Mouse (Mus musculus): ENCODE data around the gene Abhd4. TPM values are rescaled to one million over a fixed set of nuclear protein-coding genes. Genes with fewer than 3 reads are reported as not detected.

Abhd4 gene
- polyA plus RNA-seq, 1 experiment from 2014 or later: 45.9 TPM

DNA sequence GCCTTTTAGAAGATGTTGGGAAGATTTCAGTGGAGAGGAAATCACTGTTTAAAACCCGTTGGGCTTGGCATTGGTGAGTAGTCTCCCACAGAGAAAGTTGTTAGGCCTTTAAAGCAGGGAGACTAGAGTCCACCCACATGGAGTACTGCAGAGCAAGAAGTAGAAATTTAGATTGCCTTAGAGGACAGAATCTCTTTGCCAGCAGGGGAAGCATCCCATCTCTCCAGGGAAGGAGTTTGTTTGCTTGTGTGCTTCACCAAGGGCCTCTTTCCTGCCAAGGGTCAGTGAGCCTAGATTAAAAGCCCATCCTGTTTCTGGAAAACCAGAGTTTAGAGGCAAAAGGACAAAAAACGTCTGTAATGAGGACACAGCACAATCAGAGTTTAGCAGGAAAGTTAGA lies 39.5 kb upstream of the Abhd4 start:
- Histone ChIP-seq H3K9me3 (no peaks in the 10 kb centered on the region), H3K27ac (no peak overlapping the region), H3K27me3 (replicated peaks) (no peaks in the 10 kb centered on the region), H3K4me3 (no peak overlapping the region), H3K4me2 (no peak overlapping the region), H3K4me1 (no peaks in the 10 kb centered on the region), H3K36me3 (replicated peaks) (no peaks in the 10 kb centered on the region), H3K9ac (no peak overlapping the region)
- WGBS: 26% methylated on average over 2 of the region's 2 CpGs
- no peak for ATAC-seq (replicated peaks)

DNA sequence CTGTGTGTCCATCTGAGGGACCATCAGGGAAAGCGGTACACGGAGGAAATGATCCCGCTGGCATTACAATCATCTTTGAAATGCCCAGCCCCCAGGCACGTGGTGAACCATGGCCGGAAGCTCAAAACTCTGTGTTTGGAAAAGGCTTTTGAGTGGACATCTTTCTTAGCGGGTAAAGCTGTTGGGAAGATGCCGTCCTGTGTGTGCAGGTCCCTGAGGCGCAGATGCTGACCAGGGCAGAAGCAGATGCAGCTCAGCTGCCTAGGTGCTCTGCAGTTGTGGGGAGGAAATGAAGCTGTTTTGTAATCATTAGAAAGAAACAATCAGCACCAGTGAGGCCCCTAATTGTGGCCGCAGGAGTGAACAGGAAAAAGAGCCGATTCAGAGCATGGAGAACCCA lies 39.1 kb upstream of the Abhd4 start:
- Histone ChIP-seq H3K27me3 (replicated peaks) (no peaks in the 10 kb centered on the region), H3K4me3 (no peak overlapping the region), H3K9ac (no peak overlapping the region), H3K9me3 (no peaks in the 10 kb centered on the region), H3K4me1 (no peaks in the 10 kb centered on the region), H3K4me2 (no peak overlapping the region), H3K36me3 (replicated peaks) (no peaks in the 10 kb centered on the region), H3K27ac (no peak overlapping the region)
- no peak for ATAC-seq (replicated peaks)
- WGBS: 79% methylated on average over 10 of the region's 10 CpGs

DNA sequence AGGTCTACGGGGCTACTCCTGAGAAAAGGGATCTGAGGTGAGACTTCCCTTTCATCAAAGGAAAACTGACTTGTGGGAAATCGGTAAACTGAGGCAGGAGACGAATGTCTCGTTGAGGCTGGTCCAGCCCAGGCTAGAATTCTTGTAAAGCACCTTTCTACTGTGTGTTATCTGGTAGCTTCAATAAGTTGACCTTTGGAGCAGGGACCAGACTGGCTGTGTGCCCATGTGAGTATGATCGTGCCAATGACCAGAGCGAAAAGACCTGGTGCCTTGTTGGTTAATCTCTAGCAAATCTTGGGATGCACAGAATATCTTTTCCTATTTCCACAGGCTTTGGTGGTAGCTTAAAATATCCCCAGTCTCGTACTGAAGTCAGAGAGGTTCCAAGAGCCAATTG lies 37.9 kb upstream of the Abhd4 start:
- Histone ChIP-seq H3K36me3 (replicated peaks) (no peaks in the 10 kb centered on the region), H3K4me2 (no peak overlapping the region), H3K4me3 (no peak overlapping the region), H3K9me3 (no peaks in the 10 kb centered on the region), H3K9ac (no peak overlapping the region), H3K4me1 (no peaks in the 10 kb centered on the region), H3K27ac (no peak overlapping the region), H3K27me3 (replicated peaks) (no peaks in the 10 kb centered on the region)
- ATAC-seq (replicated peaks): no peak
- 89% methylated on average over 7 of the region's 7 CpGs for WGBS

DNA sequence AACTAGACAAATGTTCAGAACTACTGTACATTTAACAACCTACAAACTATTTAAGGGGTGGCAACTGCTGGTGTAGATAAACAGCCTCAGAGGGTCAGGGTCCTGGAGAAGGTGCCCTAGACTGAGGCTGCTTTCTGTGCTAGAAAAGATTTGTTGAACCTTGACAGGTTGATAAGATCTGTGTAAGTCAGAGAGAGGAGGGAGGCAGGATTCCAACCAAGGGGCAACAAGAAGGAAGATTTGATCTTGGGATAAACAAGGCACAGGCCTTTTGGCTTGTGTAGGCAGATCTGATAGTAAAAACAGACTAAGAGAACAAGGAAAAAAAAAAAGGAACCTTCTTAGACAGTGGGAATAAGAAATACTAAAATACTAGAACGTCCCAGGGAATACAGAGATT lies 35.8 kb upstream of the Abhd4 start:
- Histone ChIP-seq H3K27ac (no peak overlapping the region), H3K9me3 (no peaks in the 10 kb centered on the region), H3K9ac (no peak overlapping the region), H3K4me2 (no peak overlapping the region), H3K4me3 (no peak overlapping the region), H3K27me3 (replicated peaks) (no peaks in the 10 kb centered on the region), H3K36me3 (replicated peaks) (no peaks in the 10 kb centered on the region), H3K4me1 (no peaks in the 10 kb centered on the region)
- WGBS: 88% methylated on average over 1 of the region's 1 CpGs
- ATAC-seq (replicated peaks): no peak

DNA sequence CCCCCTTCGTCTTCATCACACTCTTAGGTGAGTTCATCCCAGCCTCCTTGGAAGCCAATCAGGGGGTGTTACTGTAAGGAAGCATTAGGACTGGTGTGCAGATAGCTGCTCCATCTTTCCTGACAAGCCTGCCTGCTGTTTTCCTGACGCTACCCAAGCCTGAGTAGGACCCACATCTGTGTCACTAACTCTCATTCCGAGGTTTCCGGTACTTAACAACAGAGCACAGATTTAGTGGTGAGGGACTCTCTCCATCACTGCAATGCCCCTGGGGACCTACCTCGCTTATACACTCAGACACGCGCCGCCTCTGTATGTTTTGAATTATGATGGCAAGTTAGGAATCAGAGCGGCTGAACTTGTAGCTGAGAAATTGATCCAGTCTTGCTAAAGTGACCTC lies 35.3 kb upstream of the Abhd4 start:
- no peak overlapping the region for H3K4me3 ChIP-seq
- no peaks in the 10 kb centered on the region for H3K4me1 ChIP-seq
- no peaks in the 10 kb centered on the region for H3K36me3 ChIP-seq (replicated peaks)
- H3K4me2 ChIP-seq: no peak overlapping the region
- H3K27ac ChIP-seq: no peak overlapping the region
- no peaks in the 10 kb centered on the region for H3K27me3 ChIP-seq (replicated peaks)
- H3K9me3 ChIP-seq: no peaks in the 10 kb centered on the region
- no peak overlapping the region for H3K9ac ChIP-seq
- 71% methylated on average over 9 of the region's 9 CpGs for WGBS
- no peak for ATAC-seq (replicated peaks)

DNA sequence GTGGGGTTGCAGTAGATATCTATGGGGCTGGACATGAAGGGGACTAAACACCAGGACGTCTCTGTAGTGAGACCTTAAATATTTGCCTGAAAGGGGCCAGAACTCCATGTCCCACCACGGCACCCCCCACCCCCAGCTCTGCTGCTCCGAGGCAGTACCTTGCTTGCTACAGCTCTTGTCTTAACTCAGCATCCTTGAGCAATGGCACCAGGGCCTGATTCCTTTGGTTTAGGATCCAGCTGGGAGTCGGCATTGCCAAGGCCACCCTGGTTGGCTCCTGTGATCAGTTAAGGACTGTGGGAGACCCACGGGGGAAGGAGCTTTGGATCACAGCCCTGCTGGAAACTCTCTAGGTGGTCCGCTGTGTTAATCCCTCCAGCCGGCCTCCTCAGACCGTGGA lies 34.7 kb upstream of the Abhd4 start:
- H3K27me3 ChIP-seq (replicated peaks): no peaks in the 10 kb centered on the region
- 45% methylated on average over 8 of the region's 8 CpGs for WGBS
- no peaks in the 10 kb centered on the region for H3K36me3 ChIP-seq (replicated peaks)
- H3K4me3 ChIP-seq: no peak overlapping the region
- no peak overlapping the region for H3K27ac ChIP-seq
- ATAC-seq (replicated peaks): no peak
- H3K9me3 ChIP-seq: no peaks in the 10 kb centered on the region
- no peak overlapping the region for H3K9ac ChIP-seq
- H3K4me2 ChIP-seq: no peak overlapping the region
- no peaks in the 10 kb centered on the region for H3K4me1 ChIP-seq

DNA sequence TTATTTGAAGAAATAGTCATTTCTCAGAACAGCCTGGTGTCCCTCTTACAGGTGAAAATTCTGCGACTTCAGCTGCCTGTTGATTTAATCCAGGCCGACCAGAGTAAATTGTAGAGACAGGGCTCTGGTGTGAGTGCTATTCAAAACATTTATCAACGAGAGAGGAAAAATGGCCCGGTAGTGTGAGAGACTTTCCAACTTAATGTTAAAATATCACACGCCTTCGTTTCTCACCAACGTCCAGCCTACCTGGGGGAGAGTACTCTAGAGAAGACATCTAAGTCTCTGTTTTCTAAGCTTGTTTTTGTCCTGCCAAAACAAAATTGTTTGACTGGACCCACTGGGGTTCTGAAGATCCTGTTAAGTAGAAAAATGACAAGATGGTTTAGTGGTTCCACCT lies 34.1 kb upstream of the Abhd4 start:
- H3K4me3 ChIP-seq: no peak overlapping the region
- ATAC-seq (replicated peaks): no peak

DNA sequence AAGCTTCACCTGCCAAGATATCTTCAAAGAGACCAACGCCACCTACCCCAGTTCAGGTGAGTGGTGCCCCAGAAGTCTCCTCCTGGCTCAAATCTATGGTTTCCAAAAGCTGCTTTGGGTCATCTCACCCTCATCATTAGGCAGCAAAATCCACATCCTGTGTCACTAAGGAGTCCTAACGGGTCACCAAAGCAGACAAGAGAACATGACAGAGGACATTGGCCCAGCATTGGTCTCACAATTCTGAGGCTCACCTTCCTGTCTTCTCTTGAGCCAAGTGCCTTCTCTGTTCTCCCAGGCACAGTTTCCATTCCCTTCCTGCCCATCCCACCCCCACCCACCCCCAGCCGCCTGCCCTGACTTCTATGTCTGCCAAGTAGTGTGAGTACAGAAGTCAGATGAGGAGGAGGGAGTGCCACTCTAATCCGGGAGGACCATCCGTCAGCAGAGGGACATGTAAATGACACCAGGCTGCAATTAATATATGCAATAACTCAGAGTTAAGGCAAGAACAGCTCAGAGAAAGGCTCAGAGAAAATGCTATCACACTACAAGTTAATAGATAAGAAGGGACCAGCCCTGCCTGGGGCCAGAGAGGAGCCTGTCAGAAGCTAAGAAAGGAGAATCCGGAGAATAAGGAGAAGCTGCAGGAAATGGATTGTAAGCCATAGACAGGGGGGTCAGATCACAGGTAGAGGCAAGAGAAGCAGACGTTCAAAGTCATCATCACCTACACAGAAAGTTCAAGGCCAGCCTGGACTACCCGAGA lies 33.1 kb upstream of the Abhd4 start:
- ATAC-seq (replicated peaks): no peak
- 81% methylated on average over 8 of the region's 8 CpGs for WGBS
- Histone ChIP-seq H3K9ac (no peak overlapping the region), H3K27me3 (replicated peaks) (no peaks in the 10 kb centered on the region), H3K9me3 (no peaks in the 10 kb centered on the region), H3K4me2 (no peak overlapping the region), H3K36me3 (replicated peaks) (no peaks in the 10 kb centered on the region), H3K27ac (no peak overlapping the region), H3K4me1 (peaks cover 6% of the 10 kb centered on the region), H3K4me3 (no peak overlapping the region)

More for the DNA sequence above, 34.1 kb upstream of the Abhd4 start:
- no peak overlapping the region for H3K27ac ChIP-seq
- H3K36me3 ChIP-seq (replicated peaks): no peaks in the 10 kb centered on the region
- no peak overlapping the region for H3K9ac ChIP-seq
- no peak overlapping the region for H3K4me2 ChIP-seq
- 82% methylated on average over 7 of the region's 7 CpGs for WGBS
- H3K9me3 ChIP-seq: no peaks in the 10 kb centered on the region
- no peaks in the 10 kb centered on the region for H3K27me3 ChIP-seq (replicated peaks)
- no peaks in the 10 kb centered on the region; the same call in 1 of the 2 replicates for H3K4me1 ChIP-seq

DNA sequence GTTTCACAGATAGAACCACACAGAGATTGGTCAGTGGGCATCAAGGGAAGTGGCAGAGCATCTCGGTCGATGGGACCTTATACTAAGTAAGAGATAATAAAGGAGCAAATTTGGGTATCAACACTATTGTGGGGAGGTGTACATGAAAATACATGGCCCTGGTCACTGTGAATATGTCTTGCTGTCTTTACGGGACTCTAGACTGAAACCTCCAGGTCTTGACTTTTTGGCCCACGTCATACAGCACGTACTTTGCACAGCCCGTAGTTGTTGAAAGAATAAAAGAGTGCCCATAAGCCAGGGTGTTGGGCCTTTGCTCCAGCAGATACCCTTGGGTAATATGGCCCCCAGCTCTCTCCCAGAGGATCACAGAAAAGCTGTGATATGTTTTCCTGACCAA lies 32.3 kb upstream of the Abhd4 start:
- 96% methylated on average over 6 of the region's 6 CpGs for WGBS
- H3K27me3 ChIP-seq (replicated peaks): no peaks in the 10 kb centered on the region
- no peaks in the 10 kb centered on the region for H3K36me3 ChIP-seq (replicated peaks)
- peaks cover 6% of the 10 kb centered on the region for H3K4me1 ChIP-seq
- no peak overlapping the region for H3K4me2 ChIP-seq
- H3K9me3 ChIP-seq: no peaks in the 10 kb centered on the region
- ATAC-seq (replicated peaks): no peak
- no peak overlapping the region for H3K27ac ChIP-seq
- H3K9ac ChIP-seq: no peak overlapping the region
- no peak overlapping the region for H3K4me3 ChIP-seq

DNA sequence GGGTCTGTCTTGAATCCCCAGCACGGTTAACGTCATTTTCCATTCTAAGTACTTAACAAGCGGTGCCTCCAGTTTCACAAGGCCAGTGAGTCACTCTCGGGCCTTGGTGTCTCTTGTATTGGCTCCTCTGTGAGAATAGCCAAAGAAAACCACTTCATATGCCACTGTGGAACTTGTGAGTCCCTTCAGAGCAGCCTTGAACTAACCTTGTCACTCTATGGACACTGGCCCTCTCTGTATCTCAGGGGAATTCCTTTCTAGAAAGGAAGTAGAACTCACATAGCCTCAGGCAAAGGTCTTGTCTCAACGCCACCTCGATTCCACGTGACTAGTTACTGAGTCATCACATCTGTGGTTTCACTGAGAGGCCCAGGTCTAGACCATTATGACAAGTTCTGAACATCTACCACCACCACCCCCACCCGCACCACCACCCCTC lies 31.7 kb upstream of the Abhd4 start:
- ATAC-seq (replicated peaks): no peak

DNA sequence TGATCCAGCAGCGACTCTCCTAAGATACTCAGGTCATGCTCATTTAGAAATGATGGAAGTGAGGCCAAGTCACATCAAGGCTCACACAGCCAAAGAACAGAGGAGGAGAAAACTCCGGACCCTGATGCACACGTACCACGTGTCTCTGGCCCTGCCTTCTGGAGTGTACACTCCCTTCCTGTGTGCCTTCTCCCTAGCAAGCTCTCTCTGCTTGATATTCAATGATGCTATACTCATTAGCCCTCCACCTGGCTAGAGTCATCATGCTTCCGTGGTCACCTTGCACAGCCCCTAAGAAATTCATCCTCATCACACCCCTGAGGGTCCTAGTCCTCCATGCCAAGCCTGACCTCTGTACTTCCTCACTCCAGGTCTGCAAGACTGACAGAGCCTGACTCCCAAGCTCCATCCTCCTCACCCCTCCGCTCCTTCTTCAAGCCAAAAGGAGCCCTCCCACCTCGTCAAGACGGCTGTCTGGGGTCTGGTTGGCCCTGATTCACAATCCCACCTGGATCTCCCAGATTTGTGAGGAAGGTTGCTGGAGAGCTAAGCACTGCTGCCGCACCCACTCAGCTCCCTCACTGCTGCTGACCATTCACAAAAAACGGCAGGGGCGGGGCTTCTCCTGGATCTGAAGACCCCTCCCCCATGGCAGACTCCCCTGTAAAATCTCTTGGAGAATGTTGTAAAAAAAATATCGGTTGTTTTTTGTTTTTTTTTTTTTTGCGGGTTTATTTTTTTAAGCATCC lies 30.5 kb upstream of the Abhd4 start:
- Histone ChIP-seq H3K4me3 (no peak overlapping the region), H3K4me1 (peaks cover 11% of the 10 kb centered on the region), H3K27me3 (replicated peaks) (no peaks in the 10 kb centered on the region), H3K4me2 (no peak overlapping the region), H3K36me3 (replicated peaks) (no peaks in the 10 kb centered on the region), H3K9ac (no peak overlapping the region), H3K9me3 (no peaks in the 10 kb centered on the region), H3K27ac (no peak overlapping the region)
- WGBS: 62% methylated on average over 13 of the region's 13 CpGs
- no peak for ATAC-seq (replicated peaks)

More for the DNA sequence above, 31.7 kb upstream of the Abhd4 start:
- Histone ChIP-seq H3K27me3 (replicated peaks) (no peaks in the 10 kb centered on the region), H3K27ac (no peak overlapping the region), H3K9me3 (no peaks in the 10 kb centered on the region), H3K9ac (no peak overlapping the region), H3K4me1 (peaks cover 6% of the 10 kb centered on the region), H3K4me2 (no peak overlapping the region), H3K4me3 (no peak overlapping the region), H3K36me3 (replicated peaks) (no peaks in the 10 kb centered on the region)
- 85% methylated on average over 8 of the region's 8 CpGs for WGBS

DNA sequence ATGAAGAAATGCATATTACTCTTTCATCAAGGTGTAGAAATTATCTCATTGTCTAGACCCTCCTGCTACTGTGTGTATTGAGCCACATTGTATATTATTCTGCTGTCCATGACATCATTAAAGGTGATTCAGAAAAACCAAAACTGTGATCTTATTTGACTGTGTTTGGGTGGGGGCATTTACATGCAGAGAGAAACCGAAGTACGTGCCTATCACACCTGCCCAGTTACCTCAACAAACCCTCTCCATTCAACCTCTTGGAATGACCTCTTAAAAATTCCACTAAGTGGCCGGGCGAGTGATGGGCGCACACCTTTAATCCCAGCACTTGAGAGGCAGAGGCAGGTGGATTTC lies 29.9 kb upstream of the Abhd4 start:
- no peak for ATAC-seq (replicated peaks)
- peaks cover 17% of the 10 kb centered on the region for H3K4me1 ChIP-seq
- H3K27me3 ChIP-seq (replicated peaks): no peaks in the 10 kb centered on the region
- H3K4me3 ChIP-seq: no peak overlapping the region
- no peak overlapping the region for H3K27ac ChIP-seq
- 91% methylated on average over 5 of the region's 5 CpGs for WGBS
- no peak overlapping the region for H3K4me2 ChIP-seq
- H3K9me3 ChIP-seq: no peaks in the 10 kb centered on the region
- H3K36me3 ChIP-seq (replicated peaks): no peaks in the 10 kb centered on the region
- H3K9ac ChIP-seq: no peak overlapping the region
